Mouse (Mus musculus): ENCODE measurements at regions not wholly inside any gene's neighbourhood (a gene's known extent, or its start where the extent isn't known, plus 50 kb on each side); places are given as distances from the start of the nearest gene placed in this dataset.

DNA sequence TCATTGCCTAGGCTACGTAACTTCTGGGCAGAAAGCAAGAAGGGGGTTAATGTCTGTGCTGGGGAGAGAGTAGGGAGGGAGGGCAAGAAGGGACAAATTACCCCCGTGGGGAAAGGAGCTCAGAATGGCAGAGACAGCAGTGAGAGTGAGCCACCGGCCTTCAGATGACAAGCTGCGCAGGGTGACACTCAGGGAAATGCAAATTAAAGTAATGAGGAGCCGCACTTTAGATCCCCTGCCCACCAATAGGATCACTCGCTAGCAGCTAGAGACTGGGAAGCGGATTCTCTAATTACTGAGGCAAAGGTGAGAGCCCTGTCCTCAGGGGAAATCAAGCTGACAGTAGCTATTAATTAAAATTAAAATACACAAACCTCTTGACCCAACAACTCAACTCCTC is 202.5 kb downstream of the Arhgef10l start:
- DNase-seq = no peak

GRCm38 (mm10) chr4:140461317-140461716 is 204.5 kb downstream of the Arhgef10l start:
- DNase-seq = peak; percentile 84

- DNase-seq = peak; percentile 78
These were observed 202.5 kb upstream of the Igsf21 start for GRCm38 (mm10) chr4:140449062-140449461.

GRCm38 (mm10) chr4:140446455-140446854 is 199.9 kb upstream of the Igsf21 start:
- DNase-seq = no peak

- no peak for DNase-seq
These were observed 199.3 kb upstream of the Igsf21 start for GRCm38 (mm10) chr4:140445931-140446330.

- no peak for DNase-seq
These were observed 196.6 kb upstream of the Igsf21 start for GRCm38 (mm10) chr4:140443221-140443620.

DNA sequence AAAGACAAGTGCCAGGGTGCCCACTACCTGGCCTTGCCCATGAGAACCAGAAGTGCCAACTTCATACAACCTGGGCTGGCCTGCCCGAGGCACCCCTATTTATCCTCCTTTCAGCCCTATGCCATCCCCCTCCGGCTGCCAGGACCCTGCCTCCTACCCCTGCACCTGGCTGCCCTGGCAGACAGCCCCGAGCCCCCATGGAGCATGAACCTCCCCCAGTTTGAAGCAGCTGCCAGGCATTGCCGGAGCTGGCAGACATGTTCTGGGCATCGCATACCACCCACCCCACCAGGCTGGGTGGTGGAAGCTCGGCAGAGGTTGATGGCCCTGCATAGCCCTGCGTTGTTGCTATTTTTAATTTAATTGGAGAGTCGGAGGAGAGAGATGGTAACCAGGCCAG is 195.2 kb upstream of the Igsf21 start:
- peak; percentile 30 for DNase-seq

DNA sequence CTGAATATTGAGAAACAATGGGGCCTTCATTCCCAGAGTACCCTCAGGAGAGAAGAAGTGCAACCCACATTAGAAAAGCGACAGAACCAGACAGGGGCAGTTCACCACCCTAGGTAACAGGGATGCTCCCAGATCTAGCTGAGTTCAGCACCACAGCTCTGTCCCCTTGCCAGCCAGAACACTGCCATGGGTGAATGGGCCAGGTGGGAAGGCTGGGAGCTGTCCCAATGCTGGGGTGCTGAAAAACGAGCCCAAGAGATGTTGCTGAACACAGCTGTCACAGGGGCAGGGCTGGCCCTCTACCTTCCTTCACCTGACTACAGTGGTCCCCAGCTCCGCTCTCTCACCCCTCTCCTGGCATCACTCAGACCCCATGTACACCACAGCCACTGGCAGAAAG is 193.3 kb upstream of the Igsf21 start:
- DNase-seq = no peak

GRCm38 (mm10) chr4:140436030-140436429 is 189.4 kb upstream of the Igsf21 start:
- DNase-seq = no peak

- no peak for DNase-seq
These were observed 187.4 kb upstream of the Igsf21 start for GRCm38 (mm10) chr4:140433744-140434542.

DNA sequence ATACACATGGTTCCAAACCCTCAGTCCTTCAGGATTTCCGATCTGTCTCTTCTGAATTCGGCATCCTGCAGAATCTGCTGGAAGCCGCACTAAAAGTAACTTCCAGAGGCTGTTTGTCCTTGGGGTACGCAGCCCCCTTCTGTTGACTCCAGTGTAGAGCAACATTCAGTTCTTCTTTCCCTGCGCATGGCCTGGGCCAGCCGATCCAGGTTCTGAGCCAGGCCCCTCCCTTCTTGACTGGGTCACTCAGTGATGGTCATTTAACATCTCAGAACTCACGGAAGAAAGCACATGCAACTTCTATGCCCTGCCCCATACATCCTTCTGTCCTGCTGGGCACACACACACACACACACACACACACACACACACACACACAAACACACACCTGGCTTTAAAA is 185.5 kb upstream of the Igsf21 start:
- DNase-seq = no peak

DNA sequence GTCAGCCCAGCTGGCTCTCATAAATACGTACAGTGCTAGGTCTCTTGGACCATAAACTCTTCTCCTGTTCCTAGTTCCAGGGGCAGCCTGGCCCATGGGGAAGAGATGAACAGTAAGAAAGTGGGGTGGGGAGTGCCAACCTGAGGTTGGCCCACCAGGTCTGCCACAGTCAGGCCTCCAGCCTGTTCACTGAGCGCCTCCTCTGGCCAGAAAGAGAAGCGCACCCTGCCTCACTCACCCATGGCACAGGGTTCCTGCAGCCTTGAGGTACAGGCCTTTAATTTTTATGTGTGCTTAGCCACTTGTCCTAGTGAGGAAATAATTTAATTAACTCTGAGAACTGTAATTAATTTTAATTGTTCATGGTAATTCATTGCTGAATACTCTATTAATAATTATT is 180.5 kb upstream of the Igsf21 start:
- DNase-seq = no peak

GRCm38 (mm10) chr4:140423791-140424190 is 177.2 kb upstream of the Igsf21 start:
- DNase-seq = peak; percentile 76

DNA sequence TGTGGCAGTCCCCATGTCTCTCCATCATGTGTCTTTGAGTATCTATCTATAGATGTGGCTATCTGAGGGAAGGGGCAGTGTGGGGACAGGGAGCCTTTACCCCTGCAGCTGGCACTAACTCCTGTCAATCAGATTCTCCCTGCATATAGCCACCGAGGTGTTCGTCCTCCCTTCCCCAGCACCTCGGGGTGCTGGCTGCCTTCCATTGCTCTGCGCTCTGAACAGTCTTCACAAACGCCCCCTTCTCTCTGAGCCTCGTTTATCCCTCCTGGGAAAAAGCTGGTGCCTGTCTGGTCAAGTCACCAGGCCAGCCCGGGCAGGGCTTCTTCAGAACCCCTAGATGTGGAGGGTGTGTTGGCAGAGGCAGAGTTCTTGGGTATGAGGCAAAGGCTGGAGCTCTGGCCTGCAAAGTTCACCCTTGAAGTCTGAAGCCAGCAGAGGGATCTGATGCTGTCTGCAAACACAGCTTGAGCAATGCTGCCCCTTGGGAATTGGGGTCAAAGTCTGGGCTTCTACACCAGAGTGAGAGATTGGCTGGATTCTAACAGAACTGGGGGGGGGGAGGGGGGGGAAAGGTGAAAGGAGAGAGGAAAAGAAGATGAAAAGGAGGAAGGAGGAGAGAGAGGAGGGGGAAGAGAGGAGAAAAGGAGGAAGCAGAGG is 175.5 kb upstream of the Igsf21 start:
- DNase-seq = no peak

- DNase-seq = no peak
These were observed 173.3 kb upstream of the Igsf21 start for GRCm38 (mm10) chr4:140419720-140420412.

- no peak for DNase-seq
These were observed 165.8 kb upstream of the Igsf21 start for GRCm38 (mm10) chr4:140412312-140412930.

- DNase-seq = no peak
These were observed 161.9 kb upstream of the Igsf21 start for GRCm38 (mm10) chr4:140408446-140408845.

DNA sequence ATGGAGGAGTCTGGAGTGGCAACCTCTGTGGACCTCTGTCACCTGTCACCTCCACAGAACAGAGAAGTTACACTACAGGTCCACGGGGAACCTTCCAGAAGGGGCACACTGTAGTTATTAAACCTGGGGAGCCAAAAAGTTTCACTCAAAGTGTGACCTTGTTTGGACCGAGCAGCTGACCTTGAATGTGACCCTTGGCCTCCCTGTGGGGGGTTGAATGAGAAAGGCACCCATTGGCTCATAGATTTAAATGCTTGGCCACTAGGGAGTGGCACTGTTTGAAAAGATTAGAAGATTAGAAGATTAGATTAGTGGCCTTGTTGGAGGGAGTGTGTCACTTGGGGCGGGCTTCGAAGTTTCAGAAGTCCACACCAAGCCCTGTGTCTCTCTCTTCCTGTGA is 160.3 kb upstream of the Igsf21 start:
- DNase-seq = no peak

DNA sequence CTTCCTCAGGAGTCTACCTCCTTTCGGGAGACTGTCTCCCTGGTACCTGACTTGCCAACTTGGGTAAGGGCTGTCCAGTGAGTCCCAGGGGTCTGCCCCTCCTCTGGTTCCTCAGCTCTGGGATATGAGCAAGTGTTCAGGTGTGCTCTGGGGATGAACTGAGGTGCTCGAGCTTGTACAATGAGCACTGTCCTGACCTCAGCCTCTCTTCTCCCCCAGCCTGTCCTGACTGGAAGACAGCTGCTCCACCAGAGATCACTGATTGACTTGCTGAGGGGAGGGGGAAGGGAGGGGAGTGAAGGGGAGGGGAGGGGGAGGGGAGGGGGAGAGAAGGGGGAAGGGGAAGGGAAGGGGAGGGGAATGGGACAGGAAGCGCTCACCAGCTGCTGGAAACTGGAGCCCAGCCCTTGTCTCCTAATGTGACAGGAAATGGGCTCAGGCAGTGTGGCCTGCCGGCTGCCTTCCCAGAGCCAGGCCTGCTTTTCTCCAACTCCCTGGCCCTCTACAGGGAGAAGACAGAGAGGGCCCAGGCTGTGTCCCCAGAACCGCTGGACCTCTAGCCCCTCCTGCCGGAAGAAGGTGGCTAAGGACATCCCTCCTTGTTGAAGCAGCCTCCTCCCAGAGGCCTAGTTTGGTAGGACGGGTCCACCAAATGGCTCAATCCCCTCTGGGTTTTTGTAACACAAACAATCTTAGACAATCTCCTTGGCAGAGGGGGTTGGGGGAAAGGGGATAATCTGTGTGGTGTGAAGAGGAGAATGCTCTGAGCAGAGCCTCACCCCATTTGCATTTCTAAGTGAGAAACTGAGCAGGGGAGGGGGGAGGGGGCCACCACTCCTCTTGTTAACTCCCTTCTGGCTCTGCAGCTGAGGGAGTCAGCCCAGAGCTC is 159.7 kb upstream of the Igsf21 start:
- no peak for DNase-seq

GRCm38 (mm10) chr4:140405427-140405826 is 158.8 kb upstream of the Igsf21 start:
- no peak for DNase-seq

GRCm38 (mm10) chr4:140403128-140403527 is 156.5 kb upstream of the Igsf21 start:
- DNase-seq = no peak

DNA sequence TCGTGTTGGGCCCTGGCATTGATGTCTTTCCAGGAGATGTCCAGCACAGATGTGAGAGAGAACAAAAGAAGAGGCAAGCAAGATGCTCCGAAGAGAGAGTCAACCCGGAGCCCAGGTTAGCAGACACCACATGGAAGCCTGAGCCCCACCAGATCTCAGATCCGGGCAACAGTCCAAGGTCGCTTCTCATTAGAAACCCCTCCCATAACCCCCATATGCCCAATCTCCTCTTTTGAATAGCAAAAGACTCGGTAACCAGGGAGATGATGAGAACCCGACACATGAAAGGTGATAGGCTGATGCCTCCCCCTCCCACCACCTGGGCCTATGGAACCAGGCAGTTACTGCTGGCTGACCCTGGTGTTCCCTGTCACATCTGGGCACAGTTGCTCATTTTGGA is 155.7 kb upstream of the Igsf21 start:
- no peak for DNase-seq
